Mouse (Mus musculus): ENCODE measurements at regions not wholly inside any gene's neighbourhood (a gene's known extent, or its start where the extent isn't known, plus 50 kb on each side); places are given as distances from the start of the nearest gene placed in this dataset.

DNA sequence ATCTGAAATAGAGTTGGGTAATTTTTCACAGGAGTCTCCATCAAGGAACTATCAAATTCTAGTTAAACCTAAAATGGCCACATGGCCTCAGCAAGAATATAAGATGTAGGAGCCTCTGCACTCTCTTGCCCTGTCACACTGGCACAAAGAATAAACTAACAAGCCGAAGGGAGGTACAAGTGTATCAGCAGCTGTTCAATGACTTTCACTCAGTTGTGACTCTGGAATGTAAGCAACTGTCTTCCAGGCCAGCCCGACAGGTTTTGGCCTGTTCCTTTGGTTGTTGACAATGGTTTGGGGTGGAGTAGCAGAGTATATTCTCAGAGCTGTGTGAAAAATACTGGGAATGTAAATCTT, 62.0 kb upstream of the Slc9a9 start:
- no peak for TF ChIP-seq CTCF (conservative IDR thresholded peaks at IDR 0.05; ENCODE audit: low read length)
- TF ChIP-seq NANOG (IDR thresholded peaks at IDR 0.05; ENCODE audit: borderline replicate concordance, low read length), result no peak

All from E14TG2a.4 (cell line).